Mouse (Mus musculus) lung, postnatal 14 days (tissue): Measurements from ENCODE around the gene Setd3.

Experiments
- DNase-seq: peaks from one replicate; pipeline ENCODE4 v3.0.0; 2021

Gene Setd3

GRCm38 (mm10) chr12:108069504-108069903 is 109.6 kb downstream of the Setd3 start:
- no peak for DNase-seq

DNA sequence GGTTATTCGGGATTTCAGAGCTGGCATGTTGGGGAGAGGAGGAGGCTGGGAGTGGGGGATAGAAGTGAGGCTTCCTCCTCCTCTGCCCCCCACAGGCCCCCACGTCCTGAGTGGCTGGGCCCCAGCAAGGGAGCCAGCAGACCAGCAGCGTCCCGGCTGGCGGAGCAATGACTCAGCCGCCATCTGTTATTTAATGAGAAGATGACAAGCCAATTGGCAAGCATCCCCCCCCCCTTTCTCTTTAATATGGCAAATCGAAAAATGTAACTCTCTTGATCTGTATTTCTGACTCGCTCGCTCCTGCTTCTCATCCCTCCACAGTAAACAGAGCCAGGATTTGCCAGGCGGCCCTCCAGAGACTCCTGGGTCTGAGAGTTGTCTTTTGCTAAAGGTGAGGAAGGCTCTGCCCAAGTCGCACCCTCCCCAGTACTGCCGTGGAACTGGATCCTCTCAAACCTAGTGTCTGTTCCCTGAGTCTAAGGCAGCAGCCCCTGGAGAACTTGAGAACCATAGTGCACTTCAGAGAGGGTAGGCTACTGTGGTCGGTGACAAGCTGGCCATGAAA is 111.2 kb downstream of the Setd3 start:
- DNase-seq = no peak

DNA sequence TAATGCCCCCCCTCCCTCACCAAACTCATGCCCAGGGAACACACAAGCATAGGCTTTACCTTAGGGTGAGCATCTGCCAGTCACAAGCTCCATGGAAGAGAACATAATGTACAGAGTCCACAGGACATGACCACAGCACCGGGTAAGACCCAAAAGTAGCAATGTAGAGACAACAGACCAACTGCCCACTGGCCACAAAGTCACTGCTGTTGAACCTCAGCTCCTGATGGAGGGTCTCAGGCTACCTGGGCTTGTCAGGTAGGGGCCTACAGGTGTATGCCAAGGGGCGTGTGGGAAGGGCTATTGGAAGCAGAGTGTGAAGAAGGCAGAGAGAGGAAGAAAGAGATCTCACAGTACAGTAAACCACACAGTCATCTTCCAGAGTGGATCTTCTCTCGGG is 111.9 kb downstream of the Setd3 start:
- no peak for DNase-seq

GRCm38 (mm10) chr12:108064396-108064998 is 114.6 kb downstream of the Setd3 start:
- DNase-seq = no peak

DNA sequence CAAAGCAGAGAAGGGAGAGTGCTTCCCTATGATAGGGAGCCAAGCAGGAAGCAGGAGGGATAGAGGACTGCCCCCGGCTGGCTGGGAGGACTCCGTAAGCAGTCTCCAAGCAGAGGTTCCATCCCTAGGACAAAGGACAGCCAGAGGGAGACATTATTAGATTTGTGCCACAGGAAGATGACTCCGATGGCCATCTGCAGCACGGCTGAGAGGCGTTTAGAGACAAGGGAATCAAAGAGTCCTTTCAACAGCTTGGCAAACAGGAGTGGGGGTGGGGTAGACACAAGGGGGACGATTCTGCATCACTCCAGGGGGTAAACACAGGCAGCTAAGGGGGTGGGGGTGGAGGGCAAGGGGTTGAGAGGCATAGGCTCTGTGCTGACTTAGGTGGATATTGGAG is 115.1 kb downstream of the Setd3 start:
- DNase-seq = no peak

DNA sequence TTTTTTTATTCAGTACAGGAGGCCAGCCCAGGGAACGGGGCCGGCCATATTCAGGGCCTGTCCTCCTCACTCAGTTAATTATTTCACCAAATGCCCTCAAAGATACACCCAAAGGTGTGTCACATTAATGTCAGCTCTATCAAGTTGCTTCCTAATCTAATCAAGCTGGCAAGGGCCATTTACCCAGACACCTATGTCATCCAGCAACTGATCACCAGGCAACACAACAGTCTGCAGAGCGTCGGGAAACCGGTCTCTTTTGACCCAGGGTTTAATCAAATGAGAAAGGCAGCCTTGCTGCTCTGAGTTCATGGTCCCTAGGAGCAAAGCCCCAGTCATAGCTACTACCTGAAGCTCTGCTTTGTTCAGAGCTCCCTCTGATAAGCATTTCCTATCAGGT is 117.0 kb downstream of the Setd3 start:
- no peak for DNase-seq

DNA sequence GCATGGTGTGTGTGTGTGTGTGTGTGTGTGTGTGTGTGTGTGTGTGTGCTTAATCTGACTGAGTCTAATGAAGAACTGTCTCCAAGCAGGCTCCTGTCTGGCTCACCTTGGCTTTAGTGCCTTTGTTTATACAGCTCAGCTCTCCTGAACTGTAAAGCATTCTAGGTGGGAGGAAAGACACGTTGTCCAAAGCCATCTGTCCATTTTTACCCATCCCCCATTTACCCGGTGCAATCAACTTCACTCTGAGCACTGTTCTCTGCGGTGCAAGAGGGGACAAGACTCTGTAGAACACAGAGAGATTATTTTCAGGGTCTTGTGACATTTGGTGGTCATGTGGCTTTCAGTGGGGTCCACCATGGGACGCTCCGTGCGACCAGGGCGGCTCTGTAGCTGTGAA is 117.5 kb downstream of the Setd3 start:
- DNase-seq = no peak
